Mouse (Mus musculus) v-Abl transformed pro-B cells (cell line): ENCODE measurements around the gene Tepsin.

Experiments
- in situ Hi-C, 2 experiments: fragments of 400-800 bp; cut with MboI; formaldehyde crosslinking; loops; one replicate each; pipeline ENCODE4 v1.15.1; 2025; ENCODE audit not compliant: unreplicated experiment in 2 of 2

Tepsin gene

DNA sequence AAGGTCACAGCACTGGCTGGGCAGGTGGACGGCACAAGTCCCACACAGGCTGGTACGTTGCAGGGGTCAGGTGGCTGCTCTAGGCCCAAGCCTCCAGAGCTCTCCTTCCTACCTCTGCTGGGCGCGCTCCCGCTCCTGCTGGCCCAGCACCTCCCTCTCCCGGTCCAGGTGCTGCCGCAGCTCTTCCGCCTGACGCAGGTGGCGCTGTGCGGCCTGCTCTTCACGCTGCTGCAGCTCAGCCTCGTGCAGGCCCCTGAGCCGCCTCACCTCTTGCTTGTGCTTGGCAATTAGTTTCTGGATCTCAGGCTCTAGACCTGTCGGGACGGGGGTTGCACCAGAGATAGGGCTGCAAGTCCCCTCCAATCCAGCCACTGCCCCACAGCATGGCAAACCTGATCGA is 30.7 kb downstream of the Tepsin start:
- in situ Hi-C loops, result no loop called here

DNA sequence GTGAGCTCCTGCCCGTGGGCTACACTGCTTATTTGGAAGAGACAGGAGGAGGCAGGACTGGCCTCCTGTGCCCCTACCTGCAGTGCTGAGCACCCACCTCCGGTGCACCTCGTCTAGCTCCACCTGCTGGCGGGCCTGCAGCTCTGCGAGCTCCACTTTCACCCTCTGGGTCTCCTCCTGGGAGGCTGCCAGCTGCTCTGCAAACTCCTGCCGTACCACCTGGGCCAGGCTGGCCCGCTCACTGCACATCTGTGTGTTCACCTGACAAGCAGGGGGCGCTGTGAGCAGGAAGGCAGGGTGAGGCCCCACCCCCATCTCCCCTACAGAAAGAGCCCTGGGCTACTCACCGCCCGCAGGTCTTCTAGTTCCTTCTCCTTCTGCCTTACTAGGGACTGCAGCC is 33.2 kb downstream of the Tepsin start:
- in situ Hi-C loops, result no loop called here

DNA sequence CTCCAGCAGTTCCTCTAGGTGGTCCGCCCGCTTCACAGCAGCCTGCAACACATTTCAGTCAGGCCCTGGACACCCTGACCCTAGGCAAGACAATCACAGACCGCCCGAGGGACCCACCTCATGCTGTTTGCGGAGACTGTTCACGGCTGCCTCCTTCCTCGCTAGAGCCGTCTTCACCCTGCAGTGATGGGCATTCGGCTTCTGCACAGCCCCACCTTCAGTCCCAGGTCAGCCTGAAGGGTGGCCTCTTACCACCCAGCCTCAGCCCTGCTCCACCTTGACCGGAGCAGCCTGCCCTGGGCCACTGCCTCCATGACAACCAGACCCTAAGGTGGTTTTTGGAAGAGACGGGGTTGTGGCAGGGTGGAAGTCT is 33.9 kb downstream of the Tepsin start:
- in situ Hi-C loops, result no loop called here

DNA sequence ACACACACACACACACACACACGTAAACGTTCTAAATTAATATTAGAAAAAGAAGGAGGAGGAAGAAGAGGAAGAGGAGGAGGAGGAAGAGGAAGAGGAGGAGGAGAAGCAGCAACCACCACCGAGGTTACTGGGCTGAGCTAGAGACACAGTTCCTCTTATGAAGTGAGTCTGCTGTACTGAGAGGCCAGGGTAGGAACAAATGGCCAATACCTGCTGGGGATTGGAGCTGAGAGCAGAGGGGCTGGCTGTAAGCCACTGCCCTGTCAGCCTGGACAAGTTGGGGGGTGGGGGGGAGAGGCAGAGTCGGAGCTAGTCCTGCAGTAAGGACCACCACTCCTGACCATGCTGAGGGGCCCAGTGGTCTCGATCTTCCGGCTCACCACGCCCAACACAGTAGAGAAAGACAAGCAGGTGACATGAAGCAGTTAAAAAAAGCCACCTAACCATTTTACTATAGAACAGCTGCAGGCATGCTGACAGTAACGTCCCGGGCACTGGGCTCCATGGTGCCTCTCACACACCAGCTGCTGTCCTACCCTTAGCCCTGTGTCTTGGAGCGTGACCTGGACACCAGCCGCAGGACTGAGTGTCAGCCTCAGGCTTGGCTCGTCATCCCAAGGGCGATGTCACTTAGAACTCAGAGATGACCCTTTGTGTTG is 34.4 kb downstream of the Tepsin start:
- in situ Hi-C loops, result no loop called here

DNA sequence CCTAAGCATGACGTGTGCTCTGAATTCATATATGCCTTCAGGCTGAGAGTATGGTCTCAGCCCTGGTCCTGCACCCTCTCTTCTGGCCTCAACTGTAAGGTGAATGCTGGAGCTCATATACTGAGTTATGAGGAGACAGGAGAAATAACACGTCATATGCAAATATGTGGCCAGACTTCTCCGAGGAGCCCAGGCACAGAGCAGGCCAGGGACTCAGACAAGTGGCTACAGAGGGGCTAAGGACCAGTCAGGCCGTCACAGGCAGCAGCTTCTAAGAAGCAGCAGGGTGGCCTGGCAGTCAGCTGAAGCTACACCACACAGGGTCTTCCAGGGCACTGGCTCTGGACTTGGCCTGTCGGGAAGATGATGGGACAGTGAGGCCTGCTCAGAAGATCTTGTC is 35.2 kb downstream of the Tepsin start:
- in situ Hi-C loops, result no loop called here

DNA sequence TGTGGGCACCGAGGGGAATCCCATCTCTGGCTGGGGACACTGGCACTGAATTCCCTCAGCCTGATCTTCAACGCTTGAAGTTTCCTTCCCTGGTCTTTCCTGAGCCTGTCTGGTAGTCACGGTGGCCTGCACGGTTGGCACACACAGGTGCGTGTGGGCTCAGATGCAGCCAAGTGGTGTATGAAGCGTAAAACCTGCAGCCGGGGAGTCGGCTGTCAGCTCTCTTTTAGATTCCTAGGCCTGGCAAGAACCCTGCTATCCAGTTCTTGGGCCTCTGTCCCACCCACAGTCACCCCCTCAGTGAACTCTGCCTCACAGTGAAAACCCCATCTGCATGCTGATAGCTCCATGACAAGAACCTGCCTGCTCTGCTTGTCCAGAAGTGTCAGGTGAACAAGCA is 37.9 kb downstream of the Tepsin start:
- in situ Hi-C loops, result no loop called here

DNA sequence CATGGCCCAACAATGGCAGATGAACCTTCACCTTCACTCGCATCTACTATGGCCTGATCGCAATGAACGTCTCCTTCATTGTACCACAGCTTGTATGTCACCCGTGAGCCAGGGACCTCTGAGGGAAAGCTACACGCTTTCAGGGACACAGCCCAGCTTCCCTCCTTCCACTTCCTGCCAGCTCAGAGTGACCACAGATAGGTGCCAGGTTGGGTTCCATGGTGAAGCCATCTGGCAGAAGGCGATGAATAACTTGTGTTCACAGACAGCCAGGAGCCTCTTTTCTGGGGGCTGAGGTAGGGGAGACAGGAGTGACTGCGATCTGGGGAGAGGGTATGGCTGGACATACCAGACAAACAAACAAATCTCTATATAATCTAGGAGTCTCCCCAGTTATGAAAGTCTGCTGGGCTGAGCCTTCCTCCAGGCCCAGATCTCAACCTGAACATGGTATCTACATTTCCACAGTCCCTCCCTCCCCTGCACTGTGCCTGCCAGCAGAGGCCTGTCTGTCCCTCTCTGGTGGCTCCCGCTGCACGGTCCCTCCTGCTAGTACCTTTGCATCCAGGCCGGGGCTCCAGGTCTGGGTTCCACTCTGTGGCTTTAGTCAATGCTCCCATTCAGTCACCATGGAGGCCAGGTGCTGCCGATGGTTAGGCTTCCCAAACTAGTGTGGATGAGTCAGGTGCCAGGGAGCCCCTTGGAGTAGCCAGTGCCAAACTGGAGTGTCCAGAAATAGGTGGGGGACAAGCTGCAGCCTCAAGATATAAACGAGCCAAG is 42.4 kb downstream of the Tepsin start:
- in situ Hi-C loops, result no loop called here

DNA sequence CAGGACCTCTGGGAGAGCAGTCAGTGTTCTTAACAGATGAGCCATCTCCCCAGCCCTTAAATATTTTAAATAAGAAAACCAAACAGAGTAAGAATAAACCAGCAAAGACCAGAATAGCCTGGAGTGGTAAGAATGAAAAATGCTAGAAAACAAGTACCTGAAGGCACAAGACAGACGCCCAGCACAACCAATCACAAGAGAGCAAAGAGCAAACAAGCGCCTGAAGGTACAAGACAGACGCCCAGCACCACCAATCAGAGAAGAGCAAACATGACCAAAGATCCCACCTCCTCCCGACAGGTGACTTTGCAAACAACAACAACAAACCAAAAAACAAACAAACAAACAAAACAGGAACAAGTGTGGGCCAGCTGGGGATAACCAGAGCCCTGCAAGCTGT is 44.7 kb downstream of the Tepsin start:
- in situ Hi-C loops, result no loop called here

DNA sequence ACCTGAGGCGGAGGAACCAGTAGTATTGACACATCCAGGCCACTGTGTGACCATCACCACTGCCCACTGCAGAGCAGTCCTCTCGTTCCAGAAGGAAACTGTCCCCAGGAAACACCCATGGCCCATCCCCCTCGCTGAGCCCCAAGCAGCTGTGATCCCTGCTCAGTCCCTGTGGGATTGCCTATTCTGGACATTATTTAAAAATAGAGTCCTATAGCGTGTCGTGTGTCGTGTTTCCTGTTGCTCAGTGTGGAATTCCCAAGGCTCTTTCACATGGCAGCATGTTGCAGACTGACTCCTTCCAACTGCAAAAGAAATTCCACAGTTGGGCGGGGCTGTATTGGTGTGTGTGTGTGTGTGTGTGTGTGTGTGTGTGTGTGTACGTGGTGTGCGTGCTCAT is 46.3 kb downstream of the Tepsin start:
- in situ Hi-C loops, result no loop called here

DNA sequence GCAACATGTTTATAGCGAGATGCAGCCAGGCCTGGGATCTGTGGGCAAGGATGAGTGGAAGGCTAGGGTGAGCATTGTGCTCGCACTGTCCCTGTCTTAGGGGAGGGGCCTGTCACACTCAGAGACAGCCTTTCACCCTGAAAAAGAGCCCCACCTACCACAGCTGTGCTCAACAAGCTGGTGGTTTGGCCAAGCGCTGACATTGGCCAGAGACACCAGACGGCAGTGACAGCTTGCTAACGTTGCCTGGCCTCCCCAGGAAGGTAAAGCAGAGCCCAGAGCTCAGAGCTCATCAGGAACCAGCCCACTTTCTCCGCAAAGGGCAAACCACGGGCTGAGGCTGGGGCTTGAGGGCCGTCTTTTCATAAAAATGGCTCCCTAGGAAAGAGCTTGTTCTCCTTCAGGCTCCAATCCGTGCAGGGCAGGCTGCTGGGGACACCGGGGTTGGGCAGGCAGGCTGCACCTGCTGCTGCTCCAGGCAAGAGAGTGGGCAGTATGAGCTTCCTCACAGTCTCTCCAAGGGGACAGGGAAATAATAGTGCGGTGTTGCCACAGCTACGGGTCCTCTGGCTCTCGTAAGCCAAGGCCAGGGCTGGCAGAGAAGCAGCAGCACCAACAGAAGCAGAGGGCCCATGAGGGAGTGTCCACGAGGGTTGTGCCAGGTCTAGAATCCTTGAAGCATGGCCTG is 47.3 kb downstream of the Tepsin start:
- in situ Hi-C loops, result no loop called here

DNA sequence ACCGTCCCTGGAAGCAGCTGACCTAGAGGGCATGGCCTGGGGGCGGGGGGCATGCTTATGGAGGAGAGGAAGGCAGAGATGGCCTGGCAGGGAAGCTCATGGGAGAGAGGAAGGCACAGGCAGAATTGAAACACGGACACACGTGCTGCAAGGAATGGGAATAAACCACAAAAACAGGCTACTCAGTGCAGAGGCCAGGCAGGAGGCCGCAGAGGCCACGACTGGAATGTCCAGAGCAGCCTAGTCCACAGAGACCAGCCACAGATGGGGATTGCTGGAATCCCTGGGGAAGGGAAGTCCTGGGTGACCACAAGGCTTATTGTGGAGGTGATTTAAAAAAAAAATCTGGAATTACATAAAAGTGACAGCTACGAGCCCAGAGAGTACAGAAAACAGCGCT is 49.5 kb downstream of the Tepsin start:
- in situ Hi-C loops, result no loop called here

DNA sequence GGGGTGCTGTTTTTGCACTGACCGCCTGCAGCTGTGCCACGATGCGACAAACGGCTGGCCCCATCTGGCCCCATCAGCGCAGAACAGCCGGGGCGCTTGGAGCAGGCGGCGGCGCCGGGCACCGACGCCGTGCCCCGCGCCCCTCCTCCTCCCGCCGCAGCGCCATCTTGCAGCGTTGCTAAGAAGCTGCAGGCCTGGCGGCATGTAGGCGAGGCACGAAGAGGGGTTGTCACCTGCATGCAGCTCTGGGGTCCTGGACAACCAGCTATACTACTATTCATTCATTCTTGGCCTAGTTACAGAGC is 50.3 kb downstream of the Tepsin start:
- in situ Hi-C loops, result no loop called here

DNA sequence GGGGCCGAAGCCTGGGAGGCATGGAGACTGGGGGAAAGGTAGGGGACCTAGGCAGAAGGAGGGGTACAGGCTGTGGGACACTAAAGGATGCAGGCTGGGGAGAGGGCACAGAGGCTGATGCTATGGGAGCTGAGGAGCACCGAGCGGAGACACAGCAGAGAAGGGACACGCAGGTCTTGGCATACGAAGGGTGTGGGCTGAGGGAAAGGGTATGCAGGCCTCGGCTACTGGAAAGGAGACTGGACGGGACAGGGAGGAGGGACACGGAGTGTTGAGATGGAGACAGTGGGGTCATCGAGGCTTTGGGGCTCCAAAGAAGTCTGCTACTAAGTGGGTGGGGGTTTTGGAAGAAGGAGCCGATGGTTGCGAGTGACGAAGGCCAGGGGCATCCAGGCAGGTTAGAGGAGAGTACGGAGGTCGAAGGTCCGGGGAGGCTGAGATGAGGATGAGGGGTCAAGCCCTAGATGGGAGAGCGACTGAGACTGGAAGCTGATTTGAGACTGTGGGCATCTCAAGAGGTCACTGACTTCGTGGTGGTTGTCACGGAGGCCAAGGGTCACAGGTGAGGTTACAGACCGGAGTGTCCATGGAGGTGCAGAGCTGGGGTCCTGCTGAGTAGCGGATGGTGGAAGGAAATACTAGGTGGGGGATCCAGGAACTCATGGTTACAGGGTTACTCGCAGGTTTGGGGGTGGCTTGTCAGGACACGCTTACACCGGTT is 50.8 kb downstream of the Tepsin start:
- in situ Hi-C loops, result no loop called here

DNA sequence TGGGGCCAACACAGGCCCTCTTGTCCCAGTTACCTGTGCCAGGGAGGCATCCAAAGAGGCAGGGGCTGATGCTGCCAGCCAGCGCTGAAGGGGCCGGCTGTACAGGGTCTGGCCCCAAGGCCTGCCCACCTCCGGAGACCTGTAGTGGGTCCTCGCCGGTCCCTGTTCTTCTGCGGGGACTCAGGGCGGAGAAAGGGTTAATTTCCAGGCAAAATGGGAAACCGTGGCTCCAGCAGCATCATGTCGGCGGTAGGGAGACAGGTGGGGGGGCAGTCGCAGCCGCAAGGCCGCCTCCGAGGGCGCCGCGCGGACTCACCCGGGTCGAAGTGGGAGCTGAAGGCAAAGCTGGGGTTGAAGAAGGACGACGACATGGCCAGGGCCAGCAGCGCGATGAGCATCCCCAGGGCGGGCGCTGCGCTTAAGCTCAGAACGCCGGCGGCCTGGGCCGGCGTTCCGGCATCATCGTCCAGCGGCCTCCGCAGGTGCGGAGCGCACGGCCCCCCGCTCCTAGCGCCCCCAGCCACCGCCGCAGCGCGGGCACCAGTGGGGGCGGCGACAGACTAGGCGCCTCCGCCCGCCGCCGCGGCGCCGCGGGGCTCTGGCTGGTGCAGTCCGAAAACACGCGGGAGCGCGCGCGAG is 51.9 kb downstream of the Tepsin start, which contains the start of gene Aatk:
Gene Aatk (minus strand): TSS at position 615 of the 639 bp plus-strand sequence.
- in situ Hi-C loops, result no loop called here

DNA sequence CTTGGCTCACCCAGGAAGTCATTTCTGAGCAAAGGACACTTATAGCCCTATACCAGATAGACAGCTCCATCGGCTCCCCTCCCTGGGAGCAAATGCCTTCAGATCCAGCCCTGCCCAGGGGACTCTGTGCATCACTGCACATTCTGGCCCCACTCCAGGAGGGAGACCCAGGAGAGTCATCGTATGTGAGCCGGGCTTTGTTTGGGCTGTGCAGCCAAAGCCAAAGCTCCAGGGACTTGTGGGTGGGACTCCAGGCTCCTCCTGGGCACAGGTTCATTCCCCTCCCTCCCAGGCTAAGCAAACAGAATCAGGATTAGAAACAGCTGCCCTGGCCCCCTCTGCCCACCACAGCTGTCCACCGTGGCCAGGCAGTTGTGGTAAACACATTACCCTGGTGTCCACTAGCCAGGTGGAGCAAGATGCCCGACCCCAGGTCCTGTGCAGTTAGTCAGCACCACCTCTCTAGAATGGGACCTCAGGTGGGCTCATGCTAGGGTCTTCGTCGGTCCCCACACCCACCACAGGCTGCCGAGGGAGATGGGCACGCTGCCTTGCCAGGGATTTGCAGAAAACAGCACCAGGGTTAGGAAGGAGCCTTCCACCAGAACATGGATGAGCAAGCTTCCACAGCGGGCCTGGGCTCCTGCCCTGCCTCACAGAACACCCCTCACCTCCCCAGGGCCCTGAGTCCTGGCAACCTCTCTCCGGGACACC is 52.5 kb downstream of the Tepsin start:
- in situ Hi-C loops, result no loop called here

DNA sequence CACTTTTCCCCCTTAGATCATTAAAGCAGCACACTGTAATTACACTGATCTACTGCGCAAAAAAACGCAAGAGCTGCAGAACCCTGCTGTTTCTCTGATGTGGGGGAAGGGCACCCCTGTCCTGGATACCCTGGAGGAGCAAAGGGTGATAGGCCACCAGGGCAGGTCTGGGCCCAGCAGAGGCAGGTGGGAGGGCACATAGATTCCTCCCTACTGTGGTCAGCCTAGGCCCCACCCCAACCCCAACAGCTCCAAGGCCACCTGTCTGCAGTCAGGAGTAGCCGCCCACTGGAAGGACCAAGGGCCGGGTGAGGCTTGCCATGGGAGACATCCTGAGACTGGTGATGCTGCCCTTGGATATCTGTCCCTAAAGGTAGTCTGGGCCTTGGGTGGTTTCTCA is 53.2 kb downstream of the Tepsin start:
- in situ Hi-C loops, result no loop called here

DNA sequence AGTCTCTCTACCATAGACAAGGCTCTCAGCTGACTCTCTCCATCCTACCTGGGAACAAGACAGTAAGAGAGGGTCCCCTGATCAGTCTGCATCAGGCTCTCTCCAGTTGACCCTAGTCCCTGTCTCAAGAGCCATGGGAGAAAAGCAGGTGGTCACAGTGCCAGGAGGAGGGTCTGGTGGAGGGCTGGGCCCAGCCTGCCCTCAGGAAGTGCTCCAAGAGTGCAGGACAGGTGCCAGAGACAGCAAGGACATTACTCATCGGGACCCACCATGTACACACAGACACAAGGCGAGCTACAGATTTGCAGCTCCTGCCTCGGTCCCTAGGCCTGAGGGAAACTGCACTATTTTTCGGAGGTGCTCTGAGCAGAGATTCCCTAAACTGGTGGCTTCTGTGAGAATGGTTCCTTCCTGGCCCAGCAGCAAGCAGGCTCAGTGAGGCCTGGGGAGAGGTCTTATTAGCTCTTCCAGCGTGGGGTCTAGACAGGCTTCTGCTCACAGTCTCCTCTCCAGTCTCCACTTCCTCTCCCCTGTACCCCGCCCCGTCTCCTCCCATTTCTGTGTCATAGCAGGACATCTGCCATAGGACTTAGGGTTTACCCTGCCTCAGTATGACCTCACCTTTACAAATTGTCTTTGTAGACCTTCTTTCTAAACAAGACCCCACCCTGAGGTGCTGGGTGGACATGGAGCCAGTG is 56.2 kb downstream of the Tepsin start:
- in situ Hi-C loops, result no loop called here

DNA sequence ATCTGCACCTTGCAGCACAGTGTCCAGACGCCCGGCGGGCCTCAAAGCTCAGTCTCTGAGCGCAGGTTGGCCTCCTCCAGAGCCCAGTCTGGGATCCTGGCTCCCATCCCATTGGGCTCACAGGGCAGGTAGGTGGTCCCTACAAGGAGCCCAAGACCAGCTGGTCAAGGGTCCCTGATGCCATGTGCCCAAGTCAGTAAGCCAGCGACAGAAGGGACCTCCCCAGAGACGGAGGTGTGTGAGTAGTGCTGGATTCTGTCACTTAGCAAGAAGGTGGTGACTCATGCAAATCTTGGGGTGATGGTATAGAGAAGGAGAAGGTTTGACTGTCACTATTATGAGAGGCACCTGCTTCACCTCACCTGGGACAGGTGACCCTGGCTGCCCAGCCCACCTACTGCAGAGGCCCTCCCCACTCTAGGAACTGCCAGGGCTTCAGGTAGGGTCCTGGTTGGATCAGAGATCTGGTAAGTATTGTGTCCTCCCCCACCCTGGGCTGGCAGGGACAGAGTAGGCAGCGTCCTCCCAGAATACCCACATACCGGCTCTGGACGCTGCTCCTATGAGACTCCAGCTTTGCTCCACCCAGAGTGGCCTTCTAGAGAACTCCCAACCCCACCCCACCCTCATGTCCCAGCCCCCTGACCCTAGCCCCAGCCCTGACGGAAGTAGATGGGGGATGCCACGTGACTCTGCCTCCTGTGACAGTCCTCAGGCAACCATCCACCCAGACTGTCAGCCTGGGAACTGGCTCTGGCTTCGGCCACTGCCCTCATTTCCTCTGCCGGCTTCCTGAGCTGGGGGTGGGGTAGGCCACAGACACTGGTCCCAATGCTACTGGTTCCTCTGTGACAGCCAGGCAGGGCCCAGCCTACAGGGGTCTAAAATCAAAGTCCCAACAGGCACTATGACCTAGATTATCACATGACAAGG is 57.1 kb downstream of the Tepsin start:
- in situ Hi-C loops, result no loop called here
